17 mouse cellular contexts compared by ENCODE assay signal in genomic region chr12:40114883-40115282, GRCm38 (mm10). TPM values are rescaled to one million over a fixed set of nuclear protein-coding genes. Genes with fewer than 3 reads are reported as not detected.
"Had no signal": no experiment of that assay in that cellular context is flagged by ENCODE, and none has a peak within 500 bp of the region (broad histone marks: within the 10 kb centered on the region; RNA-seq: fewer than 3 reads in every experiment).

No protein-coding gene starts in this region.

- H3K9me3 ChIP-seq: lung, embryonic 15.5 days; megakaryocyte, embryonic 14.5 days; midbrain, embryonic 13.5 days; midbrain, embryonic 15.5 days; neural tube, embryonic 12.5 days had no signal

- ATAC-seq: lung, postnatal 0 days; midbrain, embryonic 13.5 days; midbrain, embryonic 15.5 days had no signal

- DNase-seq: lung, adult 2 months; lung, postnatal 14 days; lung, postnatal 36 days; right cerebral cortex, postnatal 14 days; thymus, adult 18-20 months; thymus, postnatal 25 days; thymus, postnatal 4 days had no signal

- H3K4me1 ChIP-seq: lung, embryonic 15.5 days; midbrain, embryonic 13.5 days; midbrain, embryonic 15.5 days; neural tube, embryonic 12.5 days had no signal

- H3K36me3 ChIP-seq: lung, embryonic 15.5 days; midbrain, embryonic 13.5 days; midbrain, embryonic 15.5 days; neural tube, embryonic 12.5 days had no signal

- H3K4me2 ChIP-seq: lung, embryonic 15.5 days; midbrain, embryonic 11.5 days; midbrain, embryonic 13.5 days; midbrain, embryonic 15.5 days; neural tube, embryonic 12.5 days had no signal

- H3K9ac ChIP-seq: lung, embryonic 15.5 days; midbrain, embryonic 13.5 days; midbrain, embryonic 15.5 days; neural tube, embryonic 12.5 days had no signal

- H3K27ac ChIP-seq: lung, embryonic 15.5 days; macrophage; midbrain, embryonic 13.5 days; midbrain, embryonic 15.5 days; neural tube, embryonic 12.5 days had no signal

- H3K27me3 ChIP-seq: lung, embryonic 15.5 days; megakaryocyte, embryonic 14.5 days; midbrain, embryonic 13.5 days; midbrain, embryonic 15.5 days; neural tube, embryonic 12.5 days had no signal

- H3K4me3 ChIP-seq: lung, embryonic 15.5 days; megakaryocyte, embryonic 14.5 days; midbrain, embryonic 13.5 days; midbrain, embryonic 15.5 days; neural tube, embryonic 12.5 days had no signal

RNA-seq across cellular contexts. Expression of gene Scin, which starts 19.1 kb away (rescaled TPM):
- total RNA-seq: neutrophil, adult 5-6 weeks had no signal
- polyA plus RNA-seq: midbrain, embryonic 13.5 days; neural tube, embryonic 14.5 days had no signal
